Mouse (Mus musculus): Measurements from ENCODE around the gene Azin2. TPM values are rescaled to one million over a fixed set of nuclear protein-coding genes. Genes with fewer than 3 reads are reported as not detected.

Azin2 gene
- total and polyA plus RNA-seq, 3 experiments = 0.91 to 2.4 (median 1.7) TPM

DNA sequence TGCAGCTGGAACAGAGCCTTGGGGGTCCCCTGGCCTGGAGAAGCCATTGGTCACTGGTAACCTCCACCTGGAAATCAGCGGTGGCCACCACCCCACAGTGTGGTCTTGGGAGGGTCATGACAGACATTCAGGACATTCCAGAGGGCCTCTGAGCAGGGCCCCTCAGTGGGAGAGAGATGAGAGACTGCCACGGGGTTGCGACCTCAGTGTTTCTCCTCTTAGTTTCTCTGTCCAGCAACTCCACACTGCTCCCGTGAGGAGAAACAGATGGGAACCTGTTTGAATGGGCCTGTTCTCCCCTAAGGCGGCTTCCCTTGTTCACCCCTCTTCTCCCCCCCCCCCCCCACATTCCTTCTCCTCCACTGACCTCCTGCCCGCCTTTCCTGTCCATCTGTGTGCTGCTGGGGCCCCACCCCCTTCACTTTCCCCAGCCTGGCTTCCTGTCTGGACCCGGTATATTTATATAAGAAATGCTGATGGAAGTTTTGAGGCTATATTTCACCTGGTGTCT lies 64.3 kb downstream of the Azin2 start:
- no peaks in the 10 kb centered on the region for H3K9me3 ChIP-seq (replicated peaks; ENCODE audit: low read length)
- no peak overlapping the region for H3K27ac ChIP-seq (ENCODE audit: insufficient read depth, low read depth)
- H3K4me3 ChIP-seq (replicated peaks in 1 of 3; ENCODE audit: low read depth in 2 of 3, low read length in 2 of 3, poor library complexity in 1 of 3) = no peak overlapping the region
- TF ChIP-seq MYC (IDR thresholded peaks at IDR 0.05; ENCODE audit: low read depth, low read length) (no peak), ETS1 (conservative IDR thresholded peaks at IDR 0.05; ENCODE audit: low read depth, low read length) (no peak), E2F4 (IDR thresholded peaks at IDR 0.05; ENCODE audit: insufficient replicate concordance, low read depth, low read length) (no peak), USF1 (IDR thresholded peaks at IDR 0.05; ENCODE audit: low read depth, low read length) (no peak), TCF12 (IDR thresholded peaks at IDR 0.05; ENCODE audit: low read depth, low read length) (no peak), ZMIZ1 (IDR thresholded peaks at IDR 0.05; ENCODE audit: low read depth, low read length) (no peak), RCOR1 (conservative IDR thresholded peaks at IDR 0.05; ENCODE audit: low read depth, low read length) (no peak), ELF1 (IDR thresholded peaks at IDR 0.05; ENCODE audit: low read depth, low read length) (no peak), SMC3 (IDR thresholded peaks at IDR 0.05; ENCODE audit: low read depth, low read length) (no peak), JUND (conservative IDR thresholded peaks at IDR 0.05; ENCODE audit: low read depth, low read length) (no peak), MAX (IDR thresholded peaks at IDR 0.05; ENCODE audit: low read length) (no peak), CHD2 (IDR thresholded peaks at IDR 0.05; ENCODE audit: low read length) (no peak), BHLHE40 (IDR thresholded peaks at IDR 0.05; ENCODE audit: low read depth, low read length) (no peak), POLR2AphosphoS2 (IDR thresholded peaks at IDR 0.05; ENCODE audit: low read depth, low read length) (no peak), MEF2A (IDR thresholded peaks at IDR 0.05; ENCODE audit: borderline replicate concordance, low read depth, low read length) (no peak), JUN (IDR thresholded peaks at IDR 0.05; ENCODE audit: insufficient read depth, low read depth, low read length) (no peak), KAT2A (IDR thresholded peaks at IDR 0.05; ENCODE audit: insufficient replicate concordance, low read length) (no peak), USF2 (conservative IDR thresholded peaks at IDR 0.05; ENCODE audit: low read depth, low read length) (no peak), EP300 (IDR thresholded peaks at IDR 0.05; ENCODE audit: low read length) (no peak)
- no peak overlapping the region for H3K4me2 ChIP-seq (ENCODE audit: insufficient read depth, low read depth, poor library complexity, severe bottlenecking)
- peaks cover 0 to 4% of the 10 kb centered on the region in 2 experiments; a peak in 1 of 4 replicates for H3K4me1 ChIP-seq (ENCODE audit: control insufficient read depth in 1 of 2, insufficient read depth in 2 of 2)
- H3K27me3 ChIP-seq (replicated peaks) = no peaks in the 10 kb centered on the region
- H3K36me3 ChIP-seq (replicated peaks in 1 of 2; ENCODE audit: control insufficient read depth in 1 of 2, insufficient read depth in 1 of 2, low read length in 1 of 2) = peaks cover 0 to 11% of the 10 kb centered on the region in 2 experiments
- H3K79me2 ChIP-seq (replicated peaks; ENCODE audit: control insufficient read depth, extremely low read depth, insufficient read depth, poor library complexity, severe bottlenecking) = no peaks in the 10 kb centered on the region
- dilution Hi-C loops (cut with MboI; ENCODE audit: extremely low pct_ligation_motif_present, extremely low pct_unique_long_range_greater_than_20kb, low sequenced_read_pairs) (no loop called here), in situ Hi-C loops (cut with MboI; ENCODE audit: low pct_ligation_motif_present, low pct_unique_long_range_greater_than_20kb, low sequenced_read_pairs) (no loop called here)
- DNase-seq (ENCODE audit: extremely low read depth) = no peak
- H3K9ac ChIP-seq (ENCODE audit: insufficient read depth, low read depth) = no peak overlapping the region

DNA sequence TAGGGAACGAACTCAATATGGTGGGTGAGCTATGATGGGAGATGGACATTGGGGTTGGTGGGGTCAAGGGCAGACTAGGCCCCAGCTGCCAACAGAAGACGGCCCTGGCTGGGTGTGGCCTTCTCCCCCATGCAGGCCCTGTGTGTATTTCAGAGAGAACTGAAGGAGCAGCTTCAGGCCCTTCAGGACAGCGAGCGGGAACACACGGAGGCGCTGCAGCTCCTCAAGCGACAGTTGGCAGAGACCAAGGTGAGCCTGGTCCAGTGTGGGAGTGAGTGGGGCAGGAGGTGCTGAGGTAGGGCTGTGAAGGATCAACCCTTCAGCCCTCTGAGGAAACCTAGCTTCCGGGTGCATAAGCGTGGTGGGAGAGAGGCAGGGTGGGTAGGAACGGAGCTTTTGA lies 65.6 kb downstream of the Azin2 start:
- peaks cover 0 to 5% of the 10 kb centered on the region in 2 experiments for H3K36me3 ChIP-seq (replicated peaks in 1 of 2; ENCODE audit: control insufficient read depth in 1 of 2, insufficient read depth in 1 of 2, low read length in 1 of 2)
- no peak for DNase-seq (ENCODE audit: extremely low read depth)
- dilution Hi-C loops (cut with MboI; ENCODE audit: extremely low pct_ligation_motif_present, extremely low pct_unique_long_range_greater_than_20kb, low sequenced_read_pairs) = no loop called here

More for the DNA sequence above, 65.6 kb downstream of the Azin2 start:
- Histone ChIP-seq H3K4me3 (replicated peaks in 1 of 3; ENCODE audit: low read depth in 2 of 3, low read length in 2 of 3, poor library complexity in 1 of 3) (no peak overlapping the region), H3K9me3 (replicated peaks; ENCODE audit: low read length) (no peaks in the 10 kb centered on the region), H3K79me2 (replicated peaks; ENCODE audit: control insufficient read depth, extremely low read depth, insufficient read depth, poor library complexity, severe bottlenecking) (no peaks in the 10 kb centered on the region), H3K4me1 (ENCODE audit: control insufficient read depth in 1 of 2, insufficient read depth in 2 of 2) (peaks cover 3 to 4% of the 10 kb centered on the region in 2 experiments; a peak in 2 of 4 replicates), H3K27me3 (replicated peaks) (no peaks in the 10 kb centered on the region), H3K9ac (ENCODE audit: insufficient read depth, low read depth) (no peak overlapping the region), H3K4me2 (ENCODE audit: insufficient read depth, low read depth, poor library complexity, severe bottlenecking) (no peak overlapping the region), H3K27ac (ENCODE audit: insufficient read depth, low read depth) (no peak overlapping the region)
- TF ChIP-seq SIN3A (IDR thresholded peaks at IDR 0.05; ENCODE audit: low read length) (no peak), POLR2A (IDR thresholded peaks at IDR 0.05; ENCODE audit: low read depth, low read length) (no peak), NRF1 (IDR thresholded peaks at IDR 0.05; ENCODE audit: low read depth, low read length) (no peak)
- in situ Hi-C loops (cut with MboI; ENCODE audit: low pct_ligation_motif_present, low pct_unique_long_range_greater_than_20kb, low sequenced_read_pairs) = no loop called here
